Mouse (Mus musculus): ENCODE data around the gene Vps54. TPM values are rescaled to one million over a fixed set of nuclear protein-coding genes. Genes with fewer than 3 reads are reported as not detected.

The Vps54 gene
- polyA plus RNA-seq, 1 experiment from 2014 or later: 4.9 TPM

DNA sequence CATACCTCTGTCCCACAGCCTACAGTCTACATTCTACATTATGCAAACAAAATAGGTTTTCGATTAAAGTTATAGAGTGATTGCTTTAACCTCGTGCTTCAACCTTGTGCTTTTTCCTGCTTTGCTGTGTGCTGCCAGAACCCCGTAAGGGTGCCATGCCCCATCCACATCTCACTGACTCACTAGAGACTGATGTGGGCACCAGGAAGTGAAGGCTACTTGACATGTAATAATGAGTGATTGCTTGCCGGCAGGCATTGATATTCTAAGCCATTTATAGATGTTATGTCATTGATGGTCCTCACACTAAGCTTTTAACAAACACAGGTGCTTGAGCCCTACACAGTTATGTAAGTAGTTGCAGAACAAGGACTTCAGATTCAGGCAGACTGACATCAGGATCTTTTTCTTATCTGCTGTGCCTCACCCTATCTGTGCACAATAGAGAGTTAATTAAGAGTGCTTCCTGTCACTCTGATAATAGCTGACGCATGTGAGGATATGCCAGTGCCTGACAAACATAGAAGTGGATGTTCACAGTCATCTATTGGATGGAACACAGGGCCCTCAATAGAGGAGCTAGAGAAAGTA is 68.1 kb downstream of the Vps54 start:
- Histone ChIP-seq H3K36me3 (replicated peaks; ENCODE audit: insufficient read depth, low read length) (peaks cover 39% of the 10 kb centered on the region), H3K4me2 (ENCODE audit: low read depth, low read length) (no peak overlapping the region), H3K4me1 (ENCODE audit: insufficient read depth) (no peaks in the 10 kb centered on the region), H3K4me3 (ENCODE audit: low read depth, low read length) (no peak overlapping the region), H3K27me3 (ENCODE audit: insufficient read depth, low read length) (no peaks in the 10 kb centered on the region), H3K9me3 (ENCODE audit: low read length) (no peaks in the 10 kb centered on the region), H3K9ac (replicated peaks) (no peak overlapping the region), H3K27ac (ENCODE audit: low read depth) (no peak overlapping the region)
- 72% methylated on average over 5 of the region's 5 CpGs for WGBS (ENCODE audit: insufficient replicate concordance)
- no peak for DNase-seq
- TF ChIP-seq CTCF (IDR thresholded peaks at IDR 0.05; ENCODE audit: low read depth) (no peak), EP300 (IDR thresholded peaks at IDR 0.05; ENCODE audit: low read depth) (no peak)
- ATAC-seq: no peak

DNA sequence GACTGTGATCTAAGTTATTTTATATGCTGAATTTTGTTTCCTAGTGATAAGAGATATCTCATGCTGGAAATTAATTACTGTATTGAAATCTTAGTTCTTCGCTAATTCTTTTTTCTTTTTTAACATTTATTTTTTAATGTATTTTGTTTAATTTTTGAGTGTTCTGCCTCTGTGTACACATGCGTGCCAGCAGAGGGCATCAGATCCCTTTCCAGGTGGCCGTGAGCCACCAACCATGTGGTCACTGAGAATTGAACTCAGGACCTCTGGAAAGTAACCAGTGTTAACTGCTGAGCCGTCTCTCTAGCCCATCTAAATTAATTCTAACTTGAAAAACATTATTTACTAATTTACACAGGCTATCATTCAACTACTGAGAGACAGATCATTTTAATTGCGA is 69.0 kb downstream of the Vps54 start:
- whole genome bisulfite sequencing (ENCODE audit: insufficient replicate concordance): 67% methylated on average over 5 of the region's 5 CpGs
- ATAC-seq (no peak), DNase-seq (no peak)
- Histone ChIP-seq H3K36me3 (replicated peaks; ENCODE audit: insufficient read depth, low read length) (peaks cover 44% of the 10 kb centered on the region), H3K9ac (replicated peaks) (no peak overlapping the region), H3K4me1 (ENCODE audit: insufficient read depth) (no peaks in the 10 kb centered on the region), H3K27me3 (ENCODE audit: insufficient read depth, low read length) (no peaks in the 10 kb centered on the region), H3K4me3 (ENCODE audit: low read depth, low read length) (no peak overlapping the region), H3K9me3 (ENCODE audit: low read length) (no peaks in the 10 kb centered on the region), H3K4me2 (ENCODE audit: low read depth, low read length) (no peak overlapping the region), H3K27ac (ENCODE audit: low read depth) (no peak overlapping the region)
- TF ChIP-seq CTCF (IDR thresholded peaks at IDR 0.05; ENCODE audit: low read depth) (peak; percentile 70), EP300 (IDR thresholded peaks at IDR 0.05; ENCODE audit: low read depth) (no peak)

DNA sequence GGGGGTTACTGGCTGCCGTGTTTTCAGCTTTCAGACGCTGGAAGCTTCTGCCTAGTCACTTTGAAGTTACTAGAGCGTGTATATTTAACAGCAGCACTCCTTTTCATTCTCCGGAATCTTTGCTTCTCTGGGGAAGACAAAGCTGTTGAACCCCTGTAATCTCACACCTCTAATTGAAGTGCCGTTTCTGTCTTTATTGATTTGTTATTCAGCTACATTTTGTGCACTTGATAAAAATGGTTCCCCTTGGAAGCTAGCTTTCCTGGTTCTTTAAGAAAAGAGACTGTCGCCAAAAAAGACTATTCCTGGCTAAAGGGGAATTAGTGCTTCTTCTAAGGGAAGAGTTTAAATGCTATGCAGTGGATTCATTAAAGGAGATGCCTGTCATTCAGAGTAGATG is 70.4 kb downstream of the Vps54 start:
- WGBS (ENCODE audit: insufficient replicate concordance): 86% methylated on average over 6 of the region's 6 CpGs
- peaks cover 44% of the 10 kb centered on the region for H3K36me3 ChIP-seq (replicated peaks; ENCODE audit: insufficient read depth, low read length)
- TF ChIP-seq CTCF (IDR thresholded peaks at IDR 0.05; ENCODE audit: low read depth) (no peak), EP300 (IDR thresholded peaks at IDR 0.05; ENCODE audit: low read depth) (no peak)

DNA sequence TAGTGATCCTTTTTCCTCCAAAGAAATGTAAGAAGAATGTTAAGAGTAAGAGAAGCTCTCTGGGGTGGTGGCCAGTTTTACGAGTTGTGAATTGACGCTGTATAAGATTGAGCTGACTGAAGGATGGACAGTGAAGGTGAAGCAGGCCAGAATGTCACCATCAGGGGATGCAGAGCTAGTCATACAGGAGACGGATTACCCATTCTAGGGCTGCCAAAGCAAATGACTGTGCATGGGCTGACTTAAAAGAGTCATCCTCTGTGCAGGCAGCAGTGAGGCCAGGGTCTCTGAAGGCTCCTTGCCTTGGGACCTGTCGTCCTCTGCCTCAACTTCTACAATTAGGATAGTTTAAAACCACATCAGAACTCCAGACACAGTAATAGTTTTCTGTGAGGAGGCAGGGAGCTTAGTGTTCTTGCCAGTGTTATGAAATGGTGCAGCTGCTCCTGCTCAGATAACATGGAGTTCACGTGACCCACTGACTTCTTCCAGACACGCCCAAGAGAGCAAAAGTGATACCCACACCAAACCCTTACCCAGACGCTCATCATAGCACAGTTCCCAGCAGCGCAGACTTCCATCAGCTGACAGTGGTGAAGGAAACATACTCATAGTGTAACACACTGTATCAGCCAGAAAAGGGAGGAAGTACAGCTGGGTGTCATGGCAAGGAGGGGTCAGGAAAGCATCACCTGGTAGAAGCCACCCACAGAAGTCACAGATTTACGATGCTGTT is 75.0 kb downstream of the Vps54 start:
- H3K27ac ChIP-seq (ENCODE audit: low read depth): no peak overlapping the region

More for the DNA sequence above, 70.4 kb downstream of the Vps54 start:
- DNase-seq (no peak), ATAC-seq (no peak)
- no peak overlapping the region for H3K9ac ChIP-seq (replicated peaks)
- H3K4me3 ChIP-seq (ENCODE audit: low read depth, low read length): no peak overlapping the region
- H3K9me3 ChIP-seq (ENCODE audit: low read length): no peaks in the 10 kb centered on the region
- H3K4me1 ChIP-seq (ENCODE audit: insufficient read depth): no peaks in the 10 kb centered on the region
- H3K4me2 ChIP-seq (ENCODE audit: low read depth, low read length): no peak overlapping the region
- H3K27ac ChIP-seq (ENCODE audit: low read depth): no peak overlapping the region
- H3K27me3 ChIP-seq (ENCODE audit: insufficient read depth, low read length): no peaks in the 10 kb centered on the region

DNA sequence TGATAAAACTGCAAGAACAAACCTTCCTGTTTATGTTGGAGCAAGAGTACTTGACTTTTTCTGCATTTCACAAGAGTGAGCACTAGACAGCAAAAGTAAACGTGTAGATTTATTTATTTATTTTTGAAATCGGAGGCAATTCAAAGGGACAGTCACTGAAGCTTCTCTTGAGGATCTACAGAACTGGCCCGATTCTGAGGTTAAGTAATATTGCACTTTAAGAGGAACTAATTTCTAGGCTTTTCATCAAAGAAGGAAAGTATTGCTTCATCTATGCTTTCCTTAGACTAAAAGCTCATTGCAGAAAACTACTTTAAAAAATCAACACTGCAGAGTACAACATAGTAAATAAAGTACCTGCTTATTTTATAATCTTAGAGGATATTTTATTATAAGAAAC is 82.5 kb downstream of the Vps54 start:
- Histone ChIP-seq H3K9me3 (ENCODE audit: low read length) (no peaks in the 10 kb centered on the region), H3K4me2 (ENCODE audit: low read depth, low read length) (no peak overlapping the region), H3K4me1 (ENCODE audit: insufficient read depth) (peaks cover 2% of the 10 kb centered on the region; the same call in 1 of the 2 replicates), H3K36me3 (replicated peaks; ENCODE audit: insufficient read depth, low read length) (peaks cover 59% of the 10 kb centered on the region), H3K27ac (ENCODE audit: low read depth) (no peak overlapping the region), H3K9ac (replicated peaks) (no peak overlapping the region), H3K27me3 (ENCODE audit: insufficient read depth, low read length) (no peaks in the 10 kb centered on the region), H3K4me3 (ENCODE audit: low read depth, low read length) (no peak overlapping the region)
- DNase-seq (no peak), ATAC-seq (no peak)
- WGBS (ENCODE audit: insufficient replicate concordance): 47% methylated on average over 3 of the region's 3 CpGs
- no peak for TF ChIP-seq EP300 (IDR thresholded peaks at IDR 0.05; ENCODE audit: low read depth)
- TF ChIP-seq CTCF (IDR thresholded peaks at IDR 0.05; ENCODE audit: low read depth): no peak

More for the DNA sequence above, 75.0 kb downstream of the Vps54 start:
- peaks cover 40% of the 10 kb centered on the region for H3K36me3 ChIP-seq (replicated peaks; ENCODE audit: insufficient read depth, low read length)
- TF ChIP-seq EP300 (IDR thresholded peaks at IDR 0.05; ENCODE audit: low read depth): no peak
- H3K9me3 ChIP-seq (ENCODE audit: low read length): no peaks in the 10 kb centered on the region
- no peaks in the 10 kb centered on the region for H3K27me3 ChIP-seq (ENCODE audit: insufficient read depth, low read length)
- no peak overlapping the region for H3K4me2 ChIP-seq (ENCODE audit: low read depth, low read length)
- 74% methylated on average over 9 of the region's 9 CpGs for WGBS (ENCODE audit: insufficient replicate concordance)
- DNase-seq (no peak), ATAC-seq (peak; percentile 82)
- no peak overlapping the region for H3K4me3 ChIP-seq (ENCODE audit: low read depth, low read length)
- no peak overlapping the region for H3K9ac ChIP-seq (replicated peaks)
- no peaks in the 10 kb centered on the region for H3K4me1 ChIP-seq (ENCODE audit: insufficient read depth)

DNA sequence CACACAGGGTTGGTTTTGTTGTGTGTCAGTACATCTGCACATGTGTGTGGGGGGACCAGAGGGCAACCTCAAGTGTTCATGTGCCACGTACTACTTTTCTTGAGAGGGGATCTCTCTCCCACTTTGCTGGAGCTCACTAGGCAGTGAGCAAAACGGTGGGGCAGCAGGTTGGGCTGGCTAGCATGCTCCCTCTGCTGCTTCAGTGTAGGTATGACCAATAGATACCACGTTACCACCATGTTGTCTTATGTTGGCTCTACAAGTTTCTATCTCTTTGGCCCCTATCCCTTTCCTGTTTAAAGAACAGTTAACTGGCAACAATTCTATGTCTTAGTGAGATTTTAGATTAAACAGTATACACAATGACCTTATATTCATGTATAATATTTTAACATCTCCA is 83.3 kb downstream of the Vps54 start:
- H3K4me2 ChIP-seq (ENCODE audit: low read depth, low read length): no peak overlapping the region
- no peak for DNase-seq
- no peak overlapping the region for H3K27ac ChIP-seq (ENCODE audit: low read depth)
- TF ChIP-seq EP300 (IDR thresholded peaks at IDR 0.05; ENCODE audit: low read depth): no peak
- TF ChIP-seq CTCF (IDR thresholded peaks at IDR 0.05; ENCODE audit: low read depth): peak; percentile 41
- H3K27me3 ChIP-seq (ENCODE audit: insufficient read depth, low read length): no peaks in the 10 kb centered on the region
- 80% methylated on average over 3 of the region's 3 CpGs for WGBS (ENCODE audit: insufficient replicate concordance)
- no peak overlapping the region for H3K4me3 ChIP-seq (ENCODE audit: low read depth, low read length)
- H3K9ac ChIP-seq (replicated peaks): no peak overlapping the region
- H3K9me3 ChIP-seq (ENCODE audit: low read length): no peaks in the 10 kb centered on the region
- no peak for ATAC-seq
- H3K4me1 ChIP-seq (ENCODE audit: insufficient read depth): peaks cover 2% of the 10 kb centered on the region; the same call in 1 of the 2 replicates
- peaks cover 56% of the 10 kb centered on the region for H3K36me3 ChIP-seq (replicated peaks; ENCODE audit: insufficient read depth, low read length)

All from liver, postnatal 0 days (tissue).